Mouse (Mus musculus) liver, embryonic 14.5 days (tissue): ENCODE data around the gene Lrrn4. TPM values are rescaled to one million over a fixed set of nuclear protein-coding genes. Genes with fewer than 3 reads are reported as not detected.

ENCODE experiments used
- ATAC-seq: fragments of 200-750 bp; cut with Nextera tagmentation; 2 replicates; pipeline ENCODE4 v1.8.0; 2017; ENCODE audit warnings: moderate number of reproducible peaks, mild to moderate bottlenecking, moderate library complexity; ENCODE audit not compliant: insufficient read depth
- DNase-seq, 3 experiments: peaks; one replicate each; pipeline ENCODE4 v3.0.0-alpha.2; 2012 to 2013; ENCODE audit warnings: low read depth in 3 of 3, low spot score in 3 of 3
- H3K27ac ChIP-seq: fragments of 300-500 bp; sonication (generic); 2 replicates; pipeline ENCODE4 v1.5.1; 2014; ENCODE audit warnings: moderate library complexity, mild to moderate bottlenecking, control low read depth, inconsistent platforms
- H3K27me3 ChIP-seq: fragments of 300-500 bp; sonication (generic); 2 replicates; pipeline ENCODE4 v1.6.1; 2014; ENCODE audit warnings: mild to moderate bottlenecking, low read length, moderate library complexity; ENCODE audit not compliant: control insufficient read depth, insufficient read depth
- H3K36me3 ChIP-seq: fragments of 300-500 bp; sonication (generic); replicated peaks from 2 replicates; pipeline ENCODE4 v1.6.1; 2014; ENCODE audit warnings: low read depth; ENCODE audit not compliant: control insufficient read depth, insufficient read depth
- H3K4me1 ChIP-seq, 2 experiments: fragments of 200-500 bp in 1 of 2; fragments of 300-500 bp in 1 of 2; sonication (generic) in 1 of 2; replicated peaks; 2 replicates each; pipeline ENCODE4 v1.6.1; 2012 to 2014; ENCODE audit warnings: antibody characterized with exemption in 1 of 2, inconsistent platforms in 1 of 2, low read length in 1 of 2; ENCODE audit not compliant: control insufficient read depth in 2 of 2, insufficient read depth in 2 of 2
- H3K4me2 ChIP-seq: fragments of 300-500 bp; sonication (generic); 2 replicates; pipeline ENCODE4 v1.6.1; 2014; ENCODE audit warnings: low read depth, mild to moderate bottlenecking, control low read depth, moderate library complexity
- H3K4me3 ChIP-seq, 2 experiments: fragments of 200-500 bp in 1 of 2; fragments of 300-500 bp in 1 of 2; sonication (generic) in 1 of 2; 2 replicates each; pipeline ENCODE4 v1.5.1; 2012 to 2014; ENCODE audit warnings: low read depth in 2 of 2, low read length in 2 of 2, mild to moderate bottlenecking in 2 of 2, control low read depth in 1 of 2, inconsistent platforms in 1 of 2, moderate library complexity in 1 of 2; ENCODE audit not compliant: insufficient read depth in 1 of 2
- H3K9ac ChIP-seq: fragments of 300-500 bp; sonication (generic); replicated peaks from 2 replicates; pipeline ENCODE4 v1.6.1; 2014; ENCODE audit warnings: mild to moderate bottlenecking, control low read depth, moderate library complexity
- H3K9me3 ChIP-seq: fragments of 300-500 bp; sonication (generic); 2 replicates; pipeline ENCODE4 v1.6.1; 2016; ENCODE audit warnings: low read length, mixed read lengths; ENCODE audit not compliant: control insufficient read depth
- CTCF ChIP-seq: IDR thresholded peaks from 2 replicates; pipeline ENCODE4 v1.5.1; 2016; ENCODE audit warnings: antibody characterized with exemption, low read depth, control low read depth
- EP300 ChIP-seq: IDR thresholded peaks from 2 replicates; pipeline ENCODE4 v1.6.1; 2016; ENCODE audit warnings: antibody characterized with exemption, low read depth
- WGBS: fragments of 180-500 bp; shearing (Covaris S2); extraction: QIAGEN DNeasy Blood & Tissue Kit; methylation state at CpG from one replicate; pipeline ENCODE4 v1.1.7; 2014; ENCODE audit not compliant: insufficient replicate concordance; 5-methylcytosine and 5-hydroxymethylcytosine counted together
- polyA plus RNA-seq, 2 experiments: library from polyadenylated mRNA; depleted of rRNA in 1 of 2; stranded (reverse) in 1 of 2; unstranded in 1 of 2; fragments of >200 nt; fragmentation: Nextera tagmentation in 1 of 2; extraction: Ambion mirVana in 1 of 2; gene quantifications; 2 replicates each; pipeline versions ENCODE4 v1.2.1 to v1.2.3; 2012 to 2014

Gene Lrrn4
- polyA plus RNA-seq, 2 experiments, result 0.36 to 0.67 TPM

GRCm38 (mm10) chr2:132884303-132884967, 3.7 kb upstream of the Lrrn4 start:
- Histone ChIP-seq H3K36me3 (no peaks in the 10 kb centered on the region), H3K4me1 (no peaks in the 10 kb centered on the region), H3K27me3 (peaks cover 13% of the 10 kb centered on the region), H3K4me2 (no peak overlapping the region), H3K9me3 (no peaks in the 10 kb centered on the region), H3K27ac (no peak overlapping the region), H3K4me3 (no peak overlapping the region), H3K9ac (no peak overlapping the region)
- no peak for ATAC-seq
- no peak for DNase-seq
- 49% methylated on average over 8 of the region's 8 CpGs for WGBS
- TF ChIP-seq CTCF, result no peak
- TF ChIP-seq EP300, result no peak

GRCm38 (mm10) chr2:132879261-132880044, 1.2 kb downstream of the Lrrn4 start:
- WGBS, result under 1% methylated on average over 58 of the region's 58 CpGs
- H3K27me3 ChIP-seq, result peaks cover 27% of the 10 kb centered on the region

GRCm38 (mm10) chr2:132876991-132877390, 3.7 kb downstream of the Lrrn4 start:
- no peak overlapping the region for H3K9ac ChIP-seq
- no peak overlapping the region for H3K27ac ChIP-seq
- no peaks in the 10 kb centered on the region for H3K9me3 ChIP-seq
- no peaks in the 10 kb centered on the region for H3K36me3 ChIP-seq
- peaks cover 27% of the 10 kb centered on the region for H3K27me3 ChIP-seq
- 38% methylated on average over 1 of the region's 1 CpGs for WGBS
- TF ChIP-seq EP300, result no peak
- no peak for TF ChIP-seq CTCF
- no peak overlapping the region for H3K4me3 ChIP-seq
- H3K4me2 ChIP-seq, result no peak overlapping the region
- no peak for DNase-seq
- H3K4me1 ChIP-seq, result peaks cover 0 to 2% of the 10 kb centered on the region in 2 experiments; a peak in 1 of 4 replicates
- no peak for ATAC-seq

More at GRCm38 (mm10) chr2:132879261-132880044, 1.2 kb downstream of the Lrrn4 start:
- H3K4me1 ChIP-seq, result no peaks in the 10 kb centered on the region
- no peaks in the 10 kb centered on the region for H3K9me3 ChIP-seq
- H3K9ac ChIP-seq, result no peak overlapping the region
- peak overlapping the region; percentile 2 to 23; a peak in 3 of 4 replicates for H3K4me3 ChIP-seq
- DNase-seq, result no peak
- peak; percentile 26; the same call in 1 of the 2 replicates for ATAC-seq
- no peak for TF ChIP-seq CTCF
- no peak for TF ChIP-seq EP300
- H3K4me2 ChIP-seq, result peak overlapping the region; percentile 53
- no peak overlapping the region for H3K27ac ChIP-seq
- H3K36me3 ChIP-seq, result no peaks in the 10 kb centered on the region

GRCm38 (mm10) chr2:132873657-132874326, 6.9 kb downstream of the Lrrn4 start:
- Histone ChIP-seq H3K9ac (no peak overlapping the region), H3K27ac (no peak overlapping the region), H3K4me3 (no peak overlapping the region), H3K9me3 (no peaks in the 10 kb centered on the region), H3K36me3 (no peaks in the 10 kb centered on the region), H3K27me3 (peaks cover 7% of the 10 kb centered on the region), H3K4me1 (peaks cover 0 to 2% of the 10 kb centered on the region in 2 experiments; a peak in 1 of 4 replicates), H3K4me2 (no peak overlapping the region)
- TF ChIP-seq CTCF (no peak), EP300 (no peak)
- DNase-seq (no peak), ATAC-seq (0 out of 2 replicates have a peak, but pooled peaks have one; percentile 23)
- 48% methylated on average over 10 of the region's 10 CpGs for WGBS
